Mouse (Mus musculus) B cell, adult 62 days (primary cell): ENCODE measurements around the gene Cyp2r1. TPM values are rescaled to one million over a fixed set of nuclear protein-coding genes. Genes with fewer than 3 reads are reported as not detected.

ENCODE experiments used
- total RNA-seq: library from RNA; stranded (reverse); gene quantifications from 4 replicates; pipeline ENCODE4 v1.2.4, GENCODE M21; 2023

Cyp2r1 gene
- total RNA-seq, result 13.9 to 17.0 TPM (median 15.7 TPM) in 4 replicates

DNA sequence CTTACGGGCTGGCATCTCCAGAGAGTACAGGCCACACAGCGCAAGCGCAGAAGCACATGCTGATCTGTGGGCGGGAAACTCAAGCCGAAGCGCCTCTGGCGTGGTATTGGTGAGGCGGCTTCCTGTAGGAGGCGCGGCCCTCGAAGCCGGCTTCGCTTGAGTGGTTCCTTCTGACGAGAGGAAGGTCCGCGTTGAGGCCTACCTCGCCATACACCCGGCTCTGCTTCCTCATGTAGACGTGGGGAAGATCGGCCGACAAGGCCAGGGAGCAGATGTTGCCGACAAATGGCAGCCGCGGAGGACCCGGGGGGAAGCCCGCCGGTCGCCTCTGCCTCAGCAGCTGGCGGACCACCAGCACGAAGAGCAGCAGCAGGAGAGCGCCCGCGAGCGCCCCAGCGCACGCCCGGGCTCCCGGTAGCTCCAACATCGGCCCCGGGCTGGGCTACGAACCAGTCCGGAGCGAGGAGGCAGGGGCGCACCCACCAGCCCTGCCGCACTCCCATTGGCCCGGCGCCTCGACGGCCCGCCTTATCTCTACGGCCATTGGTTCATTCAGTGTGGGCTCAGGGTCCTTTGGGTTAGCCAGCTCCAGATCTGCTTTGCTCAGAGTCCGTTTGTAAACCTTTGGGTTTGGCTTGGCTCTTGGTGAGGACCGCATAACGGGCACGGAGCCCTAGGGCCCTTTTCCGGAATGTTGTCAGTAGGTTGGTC, at the start of gene Cyp2r1:
Gene Cyp2r1 (minus strand): TSS at position 442 of the 711 bp plus-strand sequence.

Other genes starting within 250 kb of the Cyp2r1 start
- 29.5 to 36.6 TPM (median 32.8 TPM) in 4 replicates for gene Pde3b, start 147.7 kb downstream of the Cyp2r1 start, total RNA-seq
- not detected in 4 replicates for gene Calca, start 73.4 kb upstream of the Cyp2r1 start, total RNA-seq
- not detected in 4 replicates for gene Calcb, start 155.7 kb upstream of the Cyp2r1 start, total RNA-seq
- 12.9 to 17.3 TPM (median 14.0 TPM) in 4 replicates for gene Insc, start 180.7 kb upstream of the Cyp2r1 start, total RNA-seq